In the genomic region with DNA sequence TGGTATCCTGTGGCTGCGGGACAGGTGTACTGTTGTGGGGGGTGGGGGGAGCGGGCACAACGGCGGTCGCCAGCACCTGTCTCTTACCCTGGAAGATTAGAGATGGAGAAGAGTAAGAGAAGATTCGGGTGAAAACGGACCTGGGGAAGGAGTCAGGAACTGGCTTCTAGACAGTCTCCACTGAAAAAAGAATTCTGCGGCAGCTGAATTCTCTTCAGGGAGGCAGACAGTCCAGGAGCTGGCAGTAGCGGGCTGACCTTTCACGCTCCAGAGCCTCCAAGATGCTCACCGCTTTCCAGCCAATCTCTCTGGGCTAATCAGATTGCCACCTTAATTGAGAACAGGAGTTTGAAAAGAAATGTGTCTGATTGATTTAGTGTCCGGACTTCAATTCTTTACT, we compare ENCODE assay signal across 8 mouse cellular contexts. TPM values are rescaled to one million over a fixed set of nuclear protein-coding genes. Genes with fewer than 3 reads are reported as not detected.
DNase-seq lines count a peak whose midpoint lies in the region; ATAC-seq and TF ChIP-seq lines count a peak whose summit lies in the region.
"Had no signal": no experiment of that assay in that cellular context is flagged by ENCODE, and none has a peak within 500 bp of the region (broad histone marks: within the 10 kb centered on the region; RNA-seq: fewer than 3 reads in every experiment).

No protein-coding gene starts in this region.

- no peaks in the 10 kb centered on the region for H3K27me3 ChIP-seq in hindbrain, postnatal 0 days (ENCODE audit: insufficient read depth, low read length)
- H3K27me3 ChIP-seq in liver, embryonic 12.5 days (replicated peaks): no peaks in the 10 kb centered on the region

- intact Hi-C loops in left cerebral cortex, adult 2 months (cut with DNase I): no loop called here
- intact Hi-C loops in left cerebral cortex, postnatal 14 days (cut with DNase I): no loop called here

- no peaks in the 10 kb centered on the region for H3K9me3 ChIP-seq in hindbrain, postnatal 0 days (ENCODE audit: low read length)
- H3K9me3 ChIP-seq in liver, embryonic 12.5 days (replicated peaks): no peaks in the 10 kb centered on the region

- H3K36me3 ChIP-seq in hindbrain, postnatal 0 days (ENCODE audit: insufficient read depth, low read length): no peaks in the 10 kb centered on the region
- no peaks in the 10 kb centered on the region for H3K36me3 ChIP-seq in liver, embryonic 12.5 days

- peaks cover 36% of the 10 kb centered on the region for H3K4me1 ChIP-seq in hindbrain, postnatal 0 days (ENCODE audit: insufficient read depth, low read length)
- no peaks in the 10 kb centered on the region for H3K4me1 ChIP-seq in liver, embryonic 12.5 days

- WGBS in hindbrain, postnatal 0 days: 43% methylated on average over 12 of the region's 12 CpGs
- 69% methylated on average over 12 of the region's 12 CpGs for WGBS in liver, embryonic 12.5 days (ENCODE audit: insufficient replicate concordance)

- ATAC-seq in hindbrain, postnatal 0 days: peak; percentile 62
- ATAC-seq in liver, embryonic 12.5 days: no peak

- no peak for DNase-seq in left cerebral cortex, adult 2 months (ENCODE audit: extremely low spot score in 1 of 2, low spot score in 2 of 2)
- DNase-seq in left cerebral cortex, postnatal 14 days (ENCODE audit: low spot score in 2 of 2): no peak
- DNase-seq in cerebellum, adult 9-10 months: peak; percentile 91
- DNase-seq in hindbrain, postnatal 0 days (ENCODE audit: low spot score): peak; percentile 74
- no peak for DNase-seq in T-cell, adult 2 months (ENCODE audit: low spot score)
- no peak for DNase-seq in c-Kit-positive CD71-positive TER-119-positive erythroid progenitor cells, embryonic 14.5 days (ENCODE audit: low spot score)
- DNase-seq: thymus, adult 18-20 months had no signal

- peak overlapping the region; percentile 88; the same call in 1 of the 2 replicates for H3K27ac ChIP-seq in left cerebral cortex, adult 2 months
- peak overlapping the region; percentile 78 for H3K27ac ChIP-seq in hindbrain, postnatal 0 days
- H3K27ac ChIP-seq in liver, embryonic 12.5 days: no peak overlapping the region

- H3K9ac ChIP-seq in hindbrain, postnatal 0 days (replicated peaks; ENCODE audit: low read length): no peak overlapping the region
- H3K9ac ChIP-seq in liver, embryonic 12.5 days: no peak overlapping the region

- 0 out of 2 replicates have a peak overlapping the region, but pooled peaks have one; percentile 13 for H3K4me2 ChIP-seq in hindbrain, postnatal 0 days (ENCODE audit: low read depth, low read length)
- H3K4me2 ChIP-seq in liver, embryonic 12.5 days: no peak overlapping the region

- no peak overlapping the region for H3K4me3 ChIP-seq in left cerebral cortex, adult 2 months
- no peak overlapping the region for H3K4me3 ChIP-seq in hindbrain, postnatal 0 days (ENCODE audit: low read length)
- H3K4me3 ChIP-seq in liver, embryonic 12.5 days: no peak overlapping the region

- no peak for TF ChIP-seq CTCF in left cerebral cortex, adult 2 months (IDR thresholded peaks at IDR 0.05)
- peak; percentile 7; the same call in 1 of the 2 replicates for TF ChIP-seq CTCF in hindbrain, postnatal 0 days (IDR thresholded peaks at IDR 0.05; ENCODE audit: low read depth)

RNA-seq across cellular contexts. Expression of a gene that starts 30.0 kb away (rescaled TPM):
- total RNA-seq in left cerebral cortex, adult 2 months (2021): 100 to 1,000 TPM; 104 to 114 TPM
- 10 to 100 TPM; 95.7 to 97.7 TPM for total RNA-seq in left cerebral cortex, postnatal 14 days (2021)
- 159 and 174 TPM in 2 replicates for total RNA-seq in hindbrain, postnatal 0 days (2014; rRNA removed)
- polyA plus RNA-seq in hindbrain, postnatal 0 days (2015; fragmentation: Nextera tagmentation; extraction: Ambion mirVana): 26.1 and 29.0 TPM in 2 replicates
- polyA plus RNA-seq in liver, embryonic 12.5 days (2016; fragmentation: Nextera tagmentation; extraction: Ambion mirVana): 0.41 and 0.50 TPM in 2 replicates

RNA-seq across cellular contexts. Expression of a gene that starts 54.0 kb away (rescaled TPM):
- 1 to 10 TPM; 1.6 to 2.8 TPM for total RNA-seq in left cerebral cortex, adult 2 months (2021)
- 1 to 10 TPM; 3.1 to 3.7 TPM for total RNA-seq in left cerebral cortex, postnatal 14 days (2021)
- 5.3 and 5.7 TPM in 2 replicates for total RNA-seq in hindbrain, postnatal 0 days (2014; rRNA removed)
- polyA plus RNA-seq in hindbrain, postnatal 0 days (2015; fragmentation: Nextera tagmentation; extraction: Ambion mirVana): 3.5 and 4.2 TPM in 2 replicates
- polyA plus RNA-seq in liver, embryonic 12.5 days (2016; fragmentation: Nextera tagmentation; extraction: Ambion mirVana): 0.87 and 0.90 TPM in 2 replicates

Comparison
In these comparisons a context has a peak if more than half of its experiments do, and no peak if none do; other contexts are left out.
1. DNase-seq: peak in cerebellum, adult 9-10 months (single experiment) and hindbrain, postnatal 0 days (single experiment); none in left cerebral cortex, adult 2 months (0 of 2), left cerebral cortex, postnatal 14 days (0 of 2), T-cell, adult 2 months (single experiment) and c-Kit-positive CD71-positive TER-119-positive erythroid progenitor cells, embryonic 14.5 days (single experiment).